Mouse (Mus musculus): ENCODE results near the gene Klf9. TPM values are rescaled to one million over a fixed set of nuclear protein-coding genes. Genes with fewer than 3 reads are reported as not detected.

Klf9 gene
- polyA plus RNA-seq, 1 experiment from 2014 or later, result 1.8 TPM

- Histone ChIP-seq H3K4me1 (ENCODE audit: control insufficient read depth in 2 of 2, insufficient read depth in 2 of 2, low read length in 2 of 2) (no peaks in the 10 kb centered on the region), H3K9ac (ENCODE audit: low read length) (no peak overlapping the region), H3K4me2 (ENCODE audit: low read length) (no peak overlapping the region), H3K27ac (replicated peaks in 1 of 2; ENCODE audit: control insufficient read depth in 1 of 2, insufficient read depth in 1 of 2, low read depth in 2 of 2, low read length in 2 of 2) (no peak overlapping the region), H3K36me3 (ENCODE audit: control insufficient read depth, insufficient read depth, low read length) (no peaks in the 10 kb centered on the region), H3K9me3 (ENCODE audit: control insufficient read depth, low read length) (no peaks in the 10 kb centered on the region), H3K4me3 (ENCODE audit: control insufficient read depth in 1 of 2, insufficient read depth in 1 of 2, low read depth in 1 of 2, low read length in 2 of 2) (no peak overlapping the region), H3K27me3 (ENCODE audit: control insufficient read depth, insufficient read depth, low read length) (no peaks in the 10 kb centered on the region)
- 78% methylated on average over 5 of the region's 5 CpGs for WGBS
- ATAC-seq (ENCODE audit: insufficient number of reproducible peaks, insufficient read depth, low FRiP score, low read depth), result no peak
Measured at GRCm38 (mm10) chr19:23168899-23169658, 28.1 kb downstream of the Klf9 start.

GRCm38 (mm10) chr19:23169659-23170050 lies 28.6 kb downstream of the Klf9 start:
- H3K27me3 ChIP-seq (ENCODE audit: control insufficient read depth, insufficient read depth, low read length), result no peaks in the 10 kb centered on the region
- no peak for ATAC-seq (ENCODE audit: insufficient number of reproducible peaks, insufficient read depth, low FRiP score, low read depth)
- WGBS, result 87% methylated on average over 2 of the region's 2 CpGs

GRCm38 (mm10) chr19:23170476-23170875 lies 29.4 kb downstream of the Klf9 start:
- 79% methylated on average over 5 of the region's 5 CpGs for WGBS
- no peaks in the 10 kb centered on the region for H3K27me3 ChIP-seq (ENCODE audit: control insufficient read depth, insufficient read depth, low read length)

More at GRCm38 (mm10) chr19:23169659-23170050, 28.6 kb downstream of the Klf9 start:
- no peaks in the 10 kb centered on the region for H3K36me3 ChIP-seq (ENCODE audit: control insufficient read depth, insufficient read depth, low read length)
- no peak overlapping the region for H3K27ac ChIP-seq (replicated peaks in 1 of 2; ENCODE audit: control insufficient read depth in 1 of 2, insufficient read depth in 1 of 2, low read depth in 2 of 2, low read length in 2 of 2)
- no peaks in the 10 kb centered on the region for H3K4me1 ChIP-seq (ENCODE audit: control insufficient read depth in 2 of 2, insufficient read depth in 2 of 2, low read length in 2 of 2)
- H3K9me3 ChIP-seq (ENCODE audit: control insufficient read depth, low read length), result no peaks in the 10 kb centered on the region
- no peak overlapping the region for H3K4me3 ChIP-seq (ENCODE audit: control insufficient read depth in 1 of 2, insufficient read depth in 1 of 2, low read depth in 1 of 2, low read length in 2 of 2)
- H3K4me2 ChIP-seq (ENCODE audit: low read length), result no peak overlapping the region
- no peak overlapping the region for H3K9ac ChIP-seq (ENCODE audit: low read length)

GRCm38 (mm10) chr19:23171136-23171535 lies 30.1 kb downstream of the Klf9 start:
- Histone ChIP-seq H3K36me3 (ENCODE audit: control insufficient read depth, insufficient read depth, low read length) (no peaks in the 10 kb centered on the region), H3K9me3 (ENCODE audit: control insufficient read depth, low read length) (no peaks in the 10 kb centered on the region), H3K27me3 (ENCODE audit: control insufficient read depth, insufficient read depth, low read length) (no peaks in the 10 kb centered on the region), H3K9ac (ENCODE audit: low read length) (no peak overlapping the region), H3K4me1 (ENCODE audit: control insufficient read depth in 2 of 2, insufficient read depth in 2 of 2, low read length in 2 of 2) (0 out of 4 replicates have a peak, but pooled peaks cover 0 to 4% of the 10 kb centered on the region in 2 experiments), H3K27ac (replicated peaks in 1 of 2; ENCODE audit: control insufficient read depth in 1 of 2, insufficient read depth in 1 of 2, low read depth in 2 of 2, low read length in 2 of 2) (no peak overlapping the region), H3K4me2 (ENCODE audit: low read length) (no peak overlapping the region), H3K4me3 (ENCODE audit: control insufficient read depth in 1 of 2, insufficient read depth in 1 of 2, low read depth in 1 of 2, low read length in 2 of 2) (no peak overlapping the region)
- WGBS, result 96% methylated on average over 2 of the region's 2 CpGs
- ATAC-seq (ENCODE audit: insufficient number of reproducible peaks, insufficient read depth, low FRiP score, low read depth), result no peak

More at GRCm38 (mm10) chr19:23170476-23170875, 29.4 kb downstream of the Klf9 start:
- Histone ChIP-seq H3K9ac (ENCODE audit: low read length) (no peak overlapping the region), H3K4me3 (ENCODE audit: control insufficient read depth in 1 of 2, insufficient read depth in 1 of 2, low read depth in 1 of 2, low read length in 2 of 2) (no peak overlapping the region), H3K4me2 (ENCODE audit: low read length) (no peak overlapping the region), H3K4me1 (ENCODE audit: control insufficient read depth in 2 of 2, insufficient read depth in 2 of 2, low read length in 2 of 2) (0 out of 4 replicates have a peak, but pooled peaks cover 0 to 1% of the 10 kb centered on the region in 2 experiments), H3K9me3 (ENCODE audit: control insufficient read depth, low read length) (no peaks in the 10 kb centered on the region), H3K27ac (replicated peaks in 1 of 2; ENCODE audit: control insufficient read depth in 1 of 2, insufficient read depth in 1 of 2, low read depth in 2 of 2, low read length in 2 of 2) (no peak overlapping the region), H3K36me3 (ENCODE audit: control insufficient read depth, insufficient read depth, low read length) (no peaks in the 10 kb centered on the region)
- no peak for ATAC-seq (ENCODE audit: insufficient number of reproducible peaks, insufficient read depth, low FRiP score, low read depth)

- no peaks in the 10 kb centered on the region for H3K9me3 ChIP-seq (ENCODE audit: control insufficient read depth, low read length)
- no peaks in the 10 kb centered on the region for H3K36me3 ChIP-seq (ENCODE audit: control insufficient read depth, insufficient read depth, low read length)
- no peaks in the 10 kb centered on the region for H3K27me3 ChIP-seq (ENCODE audit: control insufficient read depth, insufficient read depth, low read length)
- no peak overlapping the region for H3K9ac ChIP-seq (ENCODE audit: low read length)
- H3K4me1 ChIP-seq (ENCODE audit: control insufficient read depth in 2 of 2, insufficient read depth in 2 of 2, low read length in 2 of 2), result 0 out of 4 replicates have a peak, but pooled peaks cover 0 to 4% of the 10 kb centered on the region in 2 experiments
- WGBS, result 37% methylated on average over 3 of the region's 3 CpGs
- no peak for ATAC-seq (ENCODE audit: insufficient number of reproducible peaks, insufficient read depth, low FRiP score, low read depth)
- no peak overlapping the region for H3K4me3 ChIP-seq (ENCODE audit: control insufficient read depth in 1 of 2, insufficient read depth in 1 of 2, low read depth in 1 of 2, low read length in 2 of 2)
- no peak overlapping the region for H3K27ac ChIP-seq (replicated peaks in 1 of 2; ENCODE audit: control insufficient read depth in 1 of 2, insufficient read depth in 1 of 2, low read depth in 2 of 2, low read length in 2 of 2)
- H3K4me2 ChIP-seq (ENCODE audit: low read length), result no peak overlapping the region
Measured at GRCm38 (mm10) chr19:23175090-23175489, 34.1 kb downstream of the Klf9 start.

- Histone ChIP-seq H3K4me3 (ENCODE audit: control insufficient read depth in 1 of 2, insufficient read depth in 1 of 2, low read depth in 1 of 2, low read length in 2 of 2) (no peak overlapping the region), H3K36me3 (ENCODE audit: control insufficient read depth, insufficient read depth, low read length) (no peaks in the 10 kb centered on the region), H3K4me1 (ENCODE audit: control insufficient read depth in 2 of 2, insufficient read depth in 2 of 2, low read length in 2 of 2) (0 out of 4 replicates have a peak, but pooled peaks cover 0 to 4% of the 10 kb centered on the region in 2 experiments), H3K4me2 (ENCODE audit: low read length) (no peak overlapping the region), H3K9me3 (ENCODE audit: control insufficient read depth, low read length) (no peaks in the 10 kb centered on the region), H3K9ac (ENCODE audit: low read length) (no peak overlapping the region), H3K27ac (replicated peaks in 1 of 2; ENCODE audit: control insufficient read depth in 1 of 2, insufficient read depth in 1 of 2, low read depth in 2 of 2, low read length in 2 of 2) (no peak overlapping the region; a peak in 1 of 4 replicates), H3K27me3 (ENCODE audit: control insufficient read depth, insufficient read depth, low read length) (no peaks in the 10 kb centered on the region)
- no peak for ATAC-seq (ENCODE audit: insufficient number of reproducible peaks, insufficient read depth, low FRiP score, low read depth)
- 66% methylated on average over 2 of the region's 2 CpGs for WGBS
Measured at GRCm38 (mm10) chr19:23175511-23175910, 34.5 kb downstream of the Klf9 start.

GRCm38 (mm10) chr19:23178533-23178932 lies 37.5 kb downstream of the Klf9 start:
- Histone ChIP-seq H3K9me3 (ENCODE audit: control insufficient read depth, low read length) (no peaks in the 10 kb centered on the region), H3K9ac (ENCODE audit: low read length) (no peak overlapping the region), H3K27ac (replicated peaks in 1 of 2; ENCODE audit: control insufficient read depth in 1 of 2, insufficient read depth in 1 of 2, low read depth in 2 of 2, low read length in 2 of 2) (no peak overlapping the region), H3K27me3 (ENCODE audit: control insufficient read depth, insufficient read depth, low read length) (no peaks in the 10 kb centered on the region), H3K4me3 (ENCODE audit: control insufficient read depth in 1 of 2, insufficient read depth in 1 of 2, low read depth in 1 of 2, low read length in 2 of 2) (no peak overlapping the region), H3K36me3 (ENCODE audit: control insufficient read depth, insufficient read depth, low read length) (peaks cover 5% of the 10 kb centered on the region; the same call in 1 of the 2 replicates), H3K4me1 (ENCODE audit: control insufficient read depth in 2 of 2, insufficient read depth in 2 of 2, low read length in 2 of 2) (0 out of 4 replicates have a peak, but pooled peaks cover 0 to 4% of the 10 kb centered on the region in 2 experiments), H3K4me2 (ENCODE audit: low read length) (no peak overlapping the region)
- 86% methylated on average over 3 of the region's 3 CpGs for WGBS
- ATAC-seq (ENCODE audit: insufficient number of reproducible peaks, insufficient read depth, low FRiP score, low read depth), result no peak
